Mouse (Mus musculus) G1E-ER4 (cell line): ENCODE measurements around the gene Lrrc29. TPM values are rescaled to one million over a fixed set of nuclear protein-coding genes. Genes with fewer than 3 reads are reported as not detected.

Experiments used
- GATA1 ChIP-seq: IDR thresholded peaks from one replicate; pipeline ENCODE4 v1.8.0; 2012; ENCODE audit warnings: low read length, inconsistent platforms
- polyA plus RNA-seq: library from polyadenylated mRNA; stranded (reverse); fragments of >175 nt; gene quantifications from 2 replicates; pipeline ENCODE4 v1.2.3, GENCODE M21; 2012

The Lrrc29 gene
- polyA plus RNA-seq, 1 experiment, result 3.4 TPM

GRCm38 (mm10) chr8:105305211-105306145, 20.6 kb downstream of the Lrrc29 start, which contains the start of gene Elmo3:
Gene Elmo3, plus strand, starts transcription at chr8:105305601.
- no peak for TF ChIP-seq GATA1

GRCm38 (mm10) chr8:105304325-105305210, 21.5 kb downstream of the Lrrc29 start:
- TF ChIP-seq GATA1, result no peak

- TF ChIP-seq GATA1, result no peak
Observed at GRCm38 (mm10) chr8:105303874-105304273, 22.2 kb downstream of the Lrrc29 start.

GRCm38 (mm10) chr8:105303396-105303795, 22.7 kb downstream of the Lrrc29 start:
- no peak for TF ChIP-seq GATA1

- TF ChIP-seq GATA1, result no peak
Observed at GRCm38 (mm10) chr8:105299962-105300361, 26.1 kb downstream of the Lrrc29 start.

GRCm38 (mm10) chr8:105298351-105299252, 27.5 kb downstream of the Lrrc29 start:
- TF ChIP-seq GATA1, result no peak

- TF ChIP-seq GATA1, result no peak
Observed at GRCm38 (mm10) chr8:105297511-105298192, 28.4 kb downstream of the Lrrc29 start, which contains the start of gene E2f4. Gene E2f4, plus strand, starts transcription at chr8:105297663.

- TF ChIP-seq GATA1, result no peak
Observed at GRCm38 (mm10) chr8:105295895-105296573, 30.0 kb downstream of the Lrrc29 start, which contains the start of gene Exoc3l. Gene Exoc3l, minus strand, starts transcription at chr8:105296101.

- no peak for TF ChIP-seq GATA1
Observed at GRCm38 (mm10) chr8:105295256-105295655, 30.8 kb downstream of the Lrrc29 start.

- TF ChIP-seq GATA1, result no peak
Observed at GRCm38 (mm10) chr8:105294776-105295175, 31.3 kb downstream of the Lrrc29 start.

GRCm38 (mm10) chr8:105293405-105293804, 32.7 kb downstream of the Lrrc29 start:
- no peak for TF ChIP-seq GATA1

- no peak for TF ChIP-seq GATA1
Observed at GRCm38 (mm10) chr8:105292471-105292870, 33.6 kb downstream of the Lrrc29 start.

GRCm38 (mm10) chr8:105290554-105291314, 35.3 kb downstream of the Lrrc29 start:
- no peak for TF ChIP-seq GATA1
